Mouse (Mus musculus) CH12.LX (cell line): ENCODE data around the gene Rps21.

Experiments
- BHLHE40 ChIP-seq: IDR thresholded peaks from 2 replicates; pipeline ENCODE4 v1.6.1; 2011; ENCODE audit warnings: mild to moderate bottlenecking, low read depth, low read length, improper control_type of control experiment
- CTCF ChIP-seq, 2 experiments: IDR thresholded peaks in 1 of 2; conservative IDR thresholded peaks in 1 of 2; 2 replicates each; pipeline ENCODE4 v1.5.1; 2011 to 2012; ENCODE audit warnings: low read depth in 2 of 2, low read length in 2 of 2, improper control_type of control experiment in 1 of 2, inconsistent platforms in 1 of 2, mild to moderate bottlenecking in 1 of 2, moderate library complexity in 1 of 2
- MEF2A ChIP-seq: IDR thresholded peaks from 2 replicates; pipeline ENCODE4 v1.6.1; 2014; ENCODE audit warnings: low read depth, mild to moderate bottlenecking, inconsistent platforms, low read length, improper control_type of control experiment, borderline replicate concordance
- POLR2A ChIP-seq: IDR thresholded peaks from 2 replicates; pipeline ENCODE4 v1.6.1; 2011; ENCODE audit warnings: low read depth, mild to moderate bottlenecking, improper control_type of control experiment, low read length

DNA sequence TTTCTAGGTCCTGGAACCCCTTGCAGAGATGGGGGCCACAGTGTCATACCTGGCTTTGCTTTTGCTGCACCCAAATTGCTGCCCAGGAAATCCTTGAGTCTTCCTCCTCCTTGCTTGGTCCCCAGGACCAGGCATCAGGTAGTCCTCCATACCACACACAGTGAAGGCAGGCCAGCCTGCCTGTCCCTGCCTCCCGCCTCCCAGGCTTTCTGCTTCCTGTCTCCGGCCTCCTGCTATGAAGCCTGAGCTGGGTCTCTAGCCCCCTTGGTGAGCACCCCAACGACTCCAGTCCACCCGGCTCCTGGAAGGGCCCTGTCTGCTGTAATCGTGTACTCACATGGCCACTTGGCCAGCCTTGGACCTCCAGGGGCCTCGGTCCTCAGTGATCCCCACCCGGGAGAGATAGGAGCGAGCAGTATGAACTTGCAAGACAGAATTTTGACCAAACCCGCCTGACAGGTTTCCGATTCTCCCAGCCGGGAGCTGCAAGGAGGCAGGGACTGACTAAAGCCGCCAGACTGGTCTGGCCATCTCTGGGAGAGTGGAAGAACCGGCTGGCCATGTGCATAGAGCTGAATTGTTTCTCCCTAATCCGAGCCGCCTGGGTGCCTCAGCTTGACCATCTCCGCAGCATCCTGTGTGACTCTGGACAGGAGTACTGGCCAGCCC, 32.4 kb downstream of the Rps21 start, which contains the start of gene Rbbp8nl:
- TF ChIP-seq POLR2A (no peak), MEF2A (no peak), CTCF (conservative IDR thresholded peaks at IDR 0.05 in 1 of 2, IDR thresholded peaks at IDR 0.05 in 1 of 2; ENCODE audit: low read depth in 2 of 2, low read length in 2 of 2) (no peak), BHLHE40 (no peak)
